In the genomic region with DNA sequence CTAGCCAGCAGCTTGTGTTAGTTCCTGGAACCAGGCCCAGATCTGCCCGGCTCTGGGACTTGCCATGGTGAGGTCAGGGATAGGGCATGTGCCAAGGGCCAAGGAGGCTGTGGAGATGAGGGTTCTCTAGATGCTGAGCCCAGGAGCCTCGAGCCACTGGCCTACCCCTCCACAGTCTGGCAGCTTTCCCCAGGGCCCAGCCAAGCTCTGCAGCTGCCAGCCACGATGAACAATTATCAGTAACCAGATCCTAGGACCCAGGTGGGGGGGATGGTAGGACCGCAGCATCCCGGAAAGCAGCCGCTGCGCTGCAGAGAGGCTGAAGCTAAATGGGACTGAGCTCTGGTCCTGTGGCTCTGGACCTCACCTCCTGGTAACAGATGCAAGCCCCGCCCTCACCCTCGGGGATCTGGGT, we compare ENCODE assay signal across 8 mouse cellular contexts. TPM values are rescaled to one million over a fixed set of nuclear protein-coding genes. Genes with fewer than 3 reads are reported as not detected.
DNase-seq lines count a peak whose midpoint lies in the region; ATAC-seq and TF ChIP-seq lines count a peak whose summit lies in the region.

No protein-coding gene starts in this region.

- H3K4me1 ChIP-seq in embryonic facial prominence, embryonic 12.5 days, result peaks cover 30% of the 10 kb centered on the region
- H3K4me1 ChIP-seq in midbrain, embryonic 15.5 days, result peaks cover 21% of the 10 kb centered on the region
- peaks cover 15% of the 10 kb centered on the region for H3K4me1 ChIP-seq in thymus, adult 2 months (replicated peaks; ENCODE audit: control insufficient read depth, insufficient read depth, low read length)

- H3K9ac ChIP-seq in embryonic facial prominence, embryonic 12.5 days, result no peak overlapping the region
- no peak overlapping the region for H3K9ac ChIP-seq in midbrain, embryonic 15.5 days

- WGBS in embryonic facial prominence, embryonic 12.5 days, result 4% methylated on average over 9 of the region's 9 CpGs
- WGBS in midbrain, embryonic 15.5 days, result 11% methylated on average over 9 of the region's 9 CpGs
- 78% methylated on average over 9 of the region's 9 CpGs for WGBS in thymus, adult 2 months

- H3K4me3 ChIP-seq in embryonic facial prominence, embryonic 12.5 days, result no peak overlapping the region
- no peak overlapping the region for H3K4me3 ChIP-seq in midbrain, embryonic 15.5 days
- no peak overlapping the region for H3K4me3 ChIP-seq in thymus, adult 2 months (ENCODE audit: control insufficient read depth, insufficient read depth, low read length)

- H3K36me3 ChIP-seq in embryonic facial prominence, embryonic 12.5 days, result peaks cover 71% of the 10 kb centered on the region
- H3K36me3 ChIP-seq in midbrain, embryonic 15.5 days (replicated peaks), result no peaks in the 10 kb centered on the region
- no peaks in the 10 kb centered on the region for H3K36me3 ChIP-seq in thymus, adult 2 months (ENCODE audit: control insufficient read depth, insufficient read depth, low read length)

- ATAC-seq in embryonic facial prominence, embryonic 12.5 days (ENCODE audit: insufficient number of reproducible peaks, insufficient read depth, low FRiP score, low TSS enrichment), result peak; percentile 68
- 0 out of 2 replicates have a peak, but pooled peaks have one; percentile 46 for ATAC-seq in midbrain, embryonic 15.5 days (replicated peaks)

- peak overlapping the region; percentile 74 for H3K27ac ChIP-seq in embryonic facial prominence, embryonic 12.5 days
- H3K27ac ChIP-seq in midbrain, embryonic 15.5 days, result no peak overlapping the region
- no peak overlapping the region for H3K27ac ChIP-seq in thymus, adult 2 months (ENCODE audit: control insufficient read depth, insufficient read depth, low read length)

- H3K4me2 ChIP-seq in embryonic facial prominence, embryonic 12.5 days (replicated peaks), result peak overlapping the region; percentile 33; the same call in 1 of the 2 replicates
- H3K4me2 ChIP-seq in midbrain, embryonic 15.5 days, result no peak overlapping the region

- no peaks in the 10 kb centered on the region for H3K9me3 ChIP-seq in embryonic facial prominence, embryonic 12.5 days
- no peaks in the 10 kb centered on the region for H3K9me3 ChIP-seq in midbrain, embryonic 15.5 days

- TF ChIP-seq CTCF in thymus, adult 2 months (IDR thresholded peaks at IDR 0.05; ENCODE audit: borderline replicate concordance, control insufficient read depth, extremely low read depth, insufficient read depth, low read length, poor library complexity), result no peak

- peaks cover 13% of the 10 kb centered on the region for H3K27me3 ChIP-seq in embryonic facial prominence, embryonic 12.5 days
- peaks cover 20% of the 10 kb centered on the region for H3K27me3 ChIP-seq in midbrain, embryonic 15.5 days (replicated peaks)
- H3K27me3 ChIP-seq in thymus, adult 2 months (ENCODE audit: control insufficient read depth, insufficient read depth, low read length), result no peaks in the 10 kb centered on the region; the same call in 1 of the 2 replicates

- peak; percentile 48 for DNase-seq in layer of hippocampus, adult 11-12 months (ENCODE audit: low spot score)
- DNase-seq in layer of hippocampus, adult 9-10 months (ENCODE audit: low spot score), result no peak
- DNase-seq in adipocyte (ENCODE audit: low spot score), result peak; percentile 69
- peak; percentile 74 for DNase-seq in kidney, adult 11 months
- no peak for DNase-seq in thymus, adult 2 months
- DNase-seq in liver, result no peak

- no peak for TF ChIP-seq POLR2A in thymus, adult 2 months (IDR thresholded peaks at IDR 0.05; ENCODE audit: control insufficient read depth, extremely low read depth, insufficient read depth, low read length, poor library complexity)

RNA-seq across cellular contexts. Expression of a gene that starts 15.9 kb away (rescaled TPM):
- polyA plus RNA-seq in embryonic facial prominence, embryonic 12.5 days (2016; fragmentation: Nextera tagmentation; extraction: Ambion mirVana), result 1.9 and 2.4 TPM in 2 replicates
- 0.56 and 2.0 TPM in 2 replicates for polyA plus RNA-seq in midbrain, embryonic 15.5 days (2015; fragmentation: Nextera tagmentation; extraction: Ambion mirVana)
- polyA plus RNA-seq in thymus, adult 2 months (2012; rRNA removed), result 2.4 and 293 TPM in 2 replicates

RNA-seq across cellular contexts. Expression of a gene that starts 21.2 kb away (rescaled TPM):
- 115 and 117 TPM in 2 replicates for polyA plus RNA-seq in embryonic facial prominence, embryonic 12.5 days (2016; fragmentation: Nextera tagmentation; extraction: Ambion mirVana)
- 8.7 and 9.2 TPM in 2 replicates for polyA plus RNA-seq in midbrain, embryonic 15.5 days (2015; fragmentation: Nextera tagmentation; extraction: Ambion mirVana)
- 5.4 and 5.8 TPM in 2 replicates for polyA plus RNA-seq in thymus, adult 2 months (2012; rRNA removed)

Comparison
In these comparisons a context has a peak if more than half of its experiments do, and no peak if none do; other contexts are left out.
1. DNase-seq: peak in layer of hippocampus, adult 11-12 months (single experiment), adipocyte (single experiment) and kidney, adult 11 months (single experiment); none in layer of hippocampus, adult 9-10 months (single experiment), thymus, adult 2 months (single experiment) and liver (single experiment).
2. RNA of a gene that starts 21.2 kb away (polyA plus RNA-seq): 115 to 117 TPM in embryonic facial prominence, embryonic 12.5 days; 8.7 to 9.2 TPM in midbrain, embryonic 15.5 days and 5.4 to 5.8 TPM in thymus, adult 2 months; every median in the first group is over 10 times any median in the second.